Mouse (Mus musculus): ENCODE data around the gene Tmcc3. TPM values are rescaled to one million over a fixed set of nuclear protein-coding genes. Genes with fewer than 3 reads are reported as not detected.

Gene Tmcc3
- polyA plus RNA-seq, 1 experiment = 14.8 TPM

GRCm38 (mm10) chr10:94625606-94626005, 313.9 kb downstream of the Tmcc3 start:
- H3K27ac ChIP-seq (ENCODE audit: insufficient read depth, low read length) = no peak overlapping the region
- no peak overlapping the region for H3K4me3 ChIP-seq (ENCODE audit: low read depth, low read length)
- H3K27me3 ChIP-seq (ENCODE audit: control insufficient read depth, insufficient read depth, low read length, poor library complexity, severe bottlenecking) = no peaks in the 10 kb centered on the region
- no peaks in the 10 kb centered on the region for H3K9me3 ChIP-seq (replicated peaks; ENCODE audit: control insufficient read depth, insufficient read depth, low read length, poor library complexity, severe bottlenecking)
- no peaks in the 10 kb centered on the region for H3K36me3 ChIP-seq (ENCODE audit: control insufficient read depth, insufficient read depth, low read length, poor library complexity, severe bottlenecking)
- no peaks in the 10 kb centered on the region for H3K4me1 ChIP-seq (ENCODE audit: control insufficient read depth, insufficient read depth, low read length)
- TF ChIP-seq EP300 (IDR thresholded peaks at IDR 0.05; ENCODE audit: insufficient read depth, low read depth, low read length) (no peak), CTCF (IDR thresholded peaks at IDR 0.05; ENCODE audit: low read depth, low read length) (no peak), POLR2A (IDR thresholded peaks at IDR 0.05; ENCODE audit: insufficient read depth, low read length) (no peak)
- no peak overlapping the region for H3K9ac ChIP-seq (ENCODE audit: low read depth, poor library complexity, severe bottlenecking)

GRCm38 (mm10) chr10:94630771-94631280, 319.1 kb downstream of the Tmcc3 start:
- Histone ChIP-seq H3K9me3 (replicated peaks; ENCODE audit: control insufficient read depth, insufficient read depth, low read length, poor library complexity, severe bottlenecking) (no peaks in the 10 kb centered on the region), H3K36me3 (ENCODE audit: control insufficient read depth, insufficient read depth, low read length, poor library complexity, severe bottlenecking) (no peaks in the 10 kb centered on the region), H3K27me3 (ENCODE audit: control insufficient read depth, insufficient read depth, low read length, poor library complexity, severe bottlenecking) (no peaks in the 10 kb centered on the region), H3K27ac (ENCODE audit: insufficient read depth, low read length) (no peak overlapping the region), H3K4me1 (ENCODE audit: control insufficient read depth, insufficient read depth, low read length) (no peaks in the 10 kb centered on the region), H3K4me3 (ENCODE audit: low read depth, low read length) (no peak overlapping the region), H3K9ac (ENCODE audit: low read depth, poor library complexity, severe bottlenecking) (no peak overlapping the region)
- TF ChIP-seq POLR2A (IDR thresholded peaks at IDR 0.05; ENCODE audit: insufficient read depth, low read length) (no peak), CTCF (IDR thresholded peaks at IDR 0.05; ENCODE audit: low read depth, low read length) (no peak), EP300 (IDR thresholded peaks at IDR 0.05; ENCODE audit: insufficient read depth, low read depth, low read length) (no peak)

- Histone ChIP-seq H3K9ac (ENCODE audit: low read depth, poor library complexity, severe bottlenecking) (no peak overlapping the region), H3K4me1 (ENCODE audit: control insufficient read depth, insufficient read depth, low read length) (no peaks in the 10 kb centered on the region), H3K4me3 (ENCODE audit: low read depth, low read length) (no peak overlapping the region), H3K36me3 (ENCODE audit: control insufficient read depth, insufficient read depth, low read length, poor library complexity, severe bottlenecking) (no peaks in the 10 kb centered on the region), H3K27ac (ENCODE audit: insufficient read depth, low read length) (no peak overlapping the region), H3K9me3 (replicated peaks; ENCODE audit: control insufficient read depth, insufficient read depth, low read length, poor library complexity, severe bottlenecking) (no peaks in the 10 kb centered on the region), H3K27me3 (ENCODE audit: control insufficient read depth, insufficient read depth, low read length, poor library complexity, severe bottlenecking) (no peaks in the 10 kb centered on the region)
- no peak for TF ChIP-seq CTCF (IDR thresholded peaks at IDR 0.05; ENCODE audit: low read depth, low read length)
- no peak for TF ChIP-seq EP300 (IDR thresholded peaks at IDR 0.05; ENCODE audit: insufficient read depth, low read depth, low read length)
- TF ChIP-seq POLR2A (IDR thresholded peaks at IDR 0.05; ENCODE audit: insufficient read depth, low read length) = no peak
Observed at GRCm38 (mm10) chr10:94631541-94632113, 319.9 kb downstream of the Tmcc3 start.

- H3K9ac ChIP-seq (ENCODE audit: low read depth, poor library complexity, severe bottlenecking) = no peak overlapping the region
- TF ChIP-seq CTCF (IDR thresholded peaks at IDR 0.05; ENCODE audit: low read depth, low read length) (no peak), POLR2A (IDR thresholded peaks at IDR 0.05; ENCODE audit: insufficient read depth, low read length) (no peak), EP300 (IDR thresholded peaks at IDR 0.05; ENCODE audit: insufficient read depth, low read depth, low read length) (no peak)
- no peak overlapping the region for H3K27ac ChIP-seq (ENCODE audit: insufficient read depth, low read length)
- no peaks in the 10 kb centered on the region for H3K27me3 ChIP-seq (ENCODE audit: control insufficient read depth, insufficient read depth, low read length, poor library complexity, severe bottlenecking)
- no peak overlapping the region for H3K4me3 ChIP-seq (ENCODE audit: low read depth, low read length)
- H3K36me3 ChIP-seq (ENCODE audit: control insufficient read depth, insufficient read depth, low read length, poor library complexity, severe bottlenecking) = no peaks in the 10 kb centered on the region
- H3K9me3 ChIP-seq (replicated peaks; ENCODE audit: control insufficient read depth, insufficient read depth, low read length, poor library complexity, severe bottlenecking) = no peaks in the 10 kb centered on the region
- H3K4me1 ChIP-seq (ENCODE audit: control insufficient read depth, insufficient read depth, low read length) = no peaks in the 10 kb centered on the region
Observed at GRCm38 (mm10) chr10:94632245-94632644, 320.5 kb downstream of the Tmcc3 start.

GRCm38 (mm10) chr10:94638599-94638998, 326.9 kb downstream of the Tmcc3 start:
- TF ChIP-seq EP300 (IDR thresholded peaks at IDR 0.05; ENCODE audit: insufficient read depth, low read depth, low read length) (no peak), POLR2A (IDR thresholded peaks at IDR 0.05; ENCODE audit: insufficient read depth, low read length) (no peak), CTCF (IDR thresholded peaks at IDR 0.05; ENCODE audit: low read depth, low read length) (no peak)
- Histone ChIP-seq H3K27me3 (ENCODE audit: control insufficient read depth, insufficient read depth, low read length, poor library complexity, severe bottlenecking) (no peaks in the 10 kb centered on the region), H3K9me3 (replicated peaks; ENCODE audit: control insufficient read depth, insufficient read depth, low read length, poor library complexity, severe bottlenecking) (no peaks in the 10 kb centered on the region), H3K4me3 (ENCODE audit: low read depth, low read length) (no peak overlapping the region), H3K36me3 (ENCODE audit: control insufficient read depth, insufficient read depth, low read length, poor library complexity, severe bottlenecking) (no peaks in the 10 kb centered on the region), H3K27ac (ENCODE audit: insufficient read depth, low read length) (no peak overlapping the region), H3K4me1 (ENCODE audit: control insufficient read depth, insufficient read depth, low read length) (no peaks in the 10 kb centered on the region), H3K9ac (ENCODE audit: low read depth, poor library complexity, severe bottlenecking) (no peak overlapping the region)

GRCm38 (mm10) chr10:94639281-94639680, 327.5 kb downstream of the Tmcc3 start:
- TF ChIP-seq EP300 (IDR thresholded peaks at IDR 0.05; ENCODE audit: insufficient read depth, low read depth, low read length) (no peak), POLR2A (IDR thresholded peaks at IDR 0.05; ENCODE audit: insufficient read depth, low read length) (no peak), CTCF (IDR thresholded peaks at IDR 0.05; ENCODE audit: low read depth, low read length) (no peak)
- no peak overlapping the region for H3K4me3 ChIP-seq (ENCODE audit: low read depth, low read length)
- no peak overlapping the region for H3K27ac ChIP-seq (ENCODE audit: insufficient read depth, low read length)
- no peaks in the 10 kb centered on the region for H3K4me1 ChIP-seq (ENCODE audit: control insufficient read depth, insufficient read depth, low read length)
- no peaks in the 10 kb centered on the region for H3K36me3 ChIP-seq (ENCODE audit: control insufficient read depth, insufficient read depth, low read length, poor library complexity, severe bottlenecking)
- H3K9me3 ChIP-seq (replicated peaks; ENCODE audit: control insufficient read depth, insufficient read depth, low read length, poor library complexity, severe bottlenecking) = no peaks in the 10 kb centered on the region
- H3K27me3 ChIP-seq (ENCODE audit: control insufficient read depth, insufficient read depth, low read length, poor library complexity, severe bottlenecking) = no peaks in the 10 kb centered on the region
- H3K9ac ChIP-seq (ENCODE audit: low read depth, poor library complexity, severe bottlenecking) = no peak overlapping the region

Measured in ES-Bruce4 (cell line).